Mouse (Mus musculus) cerebellum, adult 11 months (tissue): ENCODE results near the gene Hykk.
"Not testable (repeated sequence)": the region's sequence is repeated elsewhere in the genome, so short reads cannot be mapped to it uniquely, and the experiment has no call there.

Experiments
- DNase-seq: peaks from one replicate; pipeline ENCODE4 v3.0.0; 2022

The Hykk gene

GRCm38 (mm10) chr9:54917010-54917677, at the start of gene Hykk:
TSS of gene Hykk (plus strand) at chr9:54917283.
- DNase-seq, result peak; percentile 88

GRCm38 (mm10) chr9:54878759-54879158, 38.3 kb upstream of the Hykk start:
- DNase-seq, result no peak

GRCm38 (mm10) chr9:54892111-54892510, 25.0 kb upstream of the Hykk start:
- no peak for DNase-seq

- DNase-seq, result no peak
Measured at GRCm38 (mm10) chr9:54897097-54897496, 20.0 kb upstream of the Hykk start.

- DNase-seq, result no peak
Measured at GRCm38 (mm10) chr9:54909446-54909845, 7.6 kb upstream of the Hykk start.

- no peak for DNase-seq
Measured at GRCm38 (mm10) chr9:54915576-54915975, 1.5 kb upstream of the Hykk start.

GRCm38 (mm10) chr9:54916401-54916800, 682 bp upstream of the Hykk start:
- DNase-seq, result no peak

- DNase-seq, result no peak
Measured at GRCm38 (mm10) chr9:54918191-54918590, 1.1 kb downstream of the Hykk start.

- DNase-seq, result no peak
Measured at GRCm38 (mm10) chr9:54918781-54919180, 1.7 kb downstream of the Hykk start.

GRCm38 (mm10) chr9:54919946-54920345, 2.9 kb downstream of the Hykk start:
- no peak for DNase-seq

GRCm38 (mm10) chr9:54930741-54931140, 13.7 kb downstream of the Hykk start:
- no peak for DNase-seq

GRCm38 (mm10) chr9:54931765-54932164, 14.7 kb downstream of the Hykk start:
- no peak for DNase-seq

- no peak for DNase-seq
Measured at GRCm38 (mm10) chr9:54932379-54932778, 15.3 kb downstream of the Hykk start.

- no peak for DNase-seq
Measured at GRCm38 (mm10) chr9:54942071-54942470, 25.0 kb downstream of the Hykk start.

GRCm38 (mm10) chr9:54944467-54944866, 27.4 kb downstream of the Hykk start:
- DNase-seq, result no peak

- DNase-seq, result no peak
Measured at GRCm38 (mm10) chr9:54946256-54946655, 29.2 kb downstream of the Hykk start.

- DNase-seq, result no peak
Measured at GRCm38 (mm10) chr9:54949465-54949864, 32.4 kb downstream of the Hykk start.

GRCm38 (mm10) chr9:54950162-54950561, 33.1 kb downstream of the Hykk start:
- not testable (repeated sequence) for DNase-seq

- peak; percentile 86 for DNase-seq
Measured at GRCm38 (mm10) chr9:54950575-54951321, 33.7 kb downstream of the Hykk start, which contains the start of the genes Psma4 and AY074887. TSS of gene Psma4 (plus strand) at chr9:54950790. TSS of gene AY074887 (minus strand) at chr9:54950998.

- DNase-seq, result no peak
Measured at GRCm38 (mm10) chr9:54961059-54961458, 44.0 kb downstream of the Hykk start.

GRCm38 (mm10) chr9:54963669-54964068, 46.6 kb downstream of the Hykk start:
- no peak for DNase-seq

GRCm38 (mm10) chr9:54969972-54970637, 53.0 kb downstream of the Hykk start:
- no peak for DNase-seq

- no peak for DNase-seq
Measured at GRCm38 (mm10) chr9:54980674-54981073, 63.6 kb downstream of the Hykk start, which contains the start of gene Chrna5. TSS of gene Chrna5 (plus strand) at chr9:54980880.
